Mouse (Mus musculus) neural tube, embryonic 14.5 days (tissue): ENCODE measurements around the gene Homer1. TPM values are rescaled to one million over a fixed set of nuclear protein-coding genes. Genes with fewer than 3 reads are reported as not detected.

ENCODE experiments used
- ATAC-seq: fragments of 200-750 bp; cut with Nextera tagmentation; 2 replicates; pipeline ENCODE4 v1.8.0; 2017; ENCODE audit warnings: low read depth, mild to moderate bottlenecking, moderate TSS enrichment, moderate library complexity
- H3K27ac ChIP-seq: fragments of 300-500 bp; sonication (generic); 2 replicates; pipeline ENCODE4 v1.5.1; 2014; ENCODE audit warnings: low read depth, mild to moderate bottlenecking, control low read depth, low read length, moderate library complexity, mixed read lengths
- H3K27me3 ChIP-seq: fragments of 300-500 bp; sonication (generic); 2 replicates; pipeline ENCODE4 v1.6.1; 2014; ENCODE audit warnings: low read length; ENCODE audit not compliant: control insufficient read depth, insufficient read depth
- H3K36me3 ChIP-seq: fragments of 300-500 bp; sonication (generic); 2 replicates; pipeline ENCODE4 v1.6.1; 2014; ENCODE audit warnings: low read length, mixed read lengths; ENCODE audit not compliant: control insufficient read depth, insufficient read depth
- H3K4me1 ChIP-seq: fragments of 300-500 bp; sonication (generic); 2 replicates; pipeline ENCODE4 v1.6.1; 2014; ENCODE audit warnings: low read length; ENCODE audit not compliant: control insufficient read depth, insufficient read depth
- H3K4me2 ChIP-seq: fragments of 300-500 bp; sonication (generic); 2 replicates; pipeline ENCODE4 v1.6.1; 2014; ENCODE audit warnings: mild to moderate bottlenecking, low read depth, low read length, control low read depth
- H3K4me3 ChIP-seq: fragments of 300-500 bp; sonication (generic); 2 replicates; pipeline ENCODE4 v1.5.1; 2014; ENCODE audit warnings: low read depth, low read length, control low read depth, mixed read lengths
- H3K9ac ChIP-seq: fragments of 300-500 bp; sonication (generic); replicated peaks from 2 replicates; pipeline ENCODE4 v1.6.1; 2014; ENCODE audit warnings: low read depth, mild to moderate bottlenecking, control low read depth, low read length, mixed read lengths
- H3K9me3 ChIP-seq: fragments of 300-500 bp; sonication (generic); 2 replicates; pipeline ENCODE4 v1.6.1; 2016; ENCODE audit warnings: low read length; ENCODE audit not compliant: control insufficient read depth
- WGBS: fragments of 180-500 bp; shearing (Covaris S2); extraction: QIAGEN DNeasy Blood & Tissue Kit; methylation state at CpG from one replicate; pipeline ENCODE4 v1.1.7; 2014; 5-methylcytosine and 5-hydroxymethylcytosine counted together
- polyA plus RNA-seq: library from polyadenylated mRNA; unstranded; fragments of >200 nt; fragmentation: Nextera tagmentation; extraction: Ambion mirVana; gene quantifications from 2 replicates; pipeline ENCODE4 v1.2.1, GENCODE M21; 2014

The Homer1 gene
- polyA plus RNA-seq, 1 experiment from 2014 or later, result 24.4 TPM

- Histone ChIP-seq H3K9ac (no peak overlapping the region), H3K4me1 (no peaks in the 10 kb centered on the region), H3K9me3 (no peaks in the 10 kb centered on the region), H3K4me2 (no peak overlapping the region), H3K36me3 (no peaks in the 10 kb centered on the region), H3K27me3 (no peaks in the 10 kb centered on the region), H3K27ac (no peak overlapping the region), H3K4me3 (no peak overlapping the region)
- ATAC-seq, result no peak
- WGBS, result 90% methylated on average over 1 of the region's 1 CpGs
These were observed 81.9 kb downstream of the Homer1 start for GRCm38 (mm10) chr13:93381301-93381700.

DNA sequence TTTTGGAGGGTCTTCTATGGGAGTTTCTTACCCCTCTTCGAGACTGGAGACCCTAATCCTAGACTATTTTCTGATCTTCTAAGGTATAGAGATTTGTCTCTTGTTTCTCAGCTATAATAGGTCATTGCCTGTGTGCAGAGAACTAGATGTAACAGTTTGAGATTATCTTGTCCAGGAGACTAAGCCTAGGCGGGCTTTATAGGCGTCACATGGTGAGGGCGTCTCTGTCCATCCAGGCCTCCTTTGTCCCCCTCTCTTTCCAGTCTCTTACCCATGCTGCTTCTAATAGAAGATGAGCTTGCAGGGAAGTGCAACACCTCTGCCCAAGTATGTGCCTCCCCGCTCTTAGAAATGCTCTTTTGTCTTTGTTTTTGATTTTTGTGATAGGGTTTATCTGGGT is 83.7 kb downstream of the Homer1 start:
- WGBS, result 94% methylated on average over 5 of the region's 5 CpGs

DNA sequence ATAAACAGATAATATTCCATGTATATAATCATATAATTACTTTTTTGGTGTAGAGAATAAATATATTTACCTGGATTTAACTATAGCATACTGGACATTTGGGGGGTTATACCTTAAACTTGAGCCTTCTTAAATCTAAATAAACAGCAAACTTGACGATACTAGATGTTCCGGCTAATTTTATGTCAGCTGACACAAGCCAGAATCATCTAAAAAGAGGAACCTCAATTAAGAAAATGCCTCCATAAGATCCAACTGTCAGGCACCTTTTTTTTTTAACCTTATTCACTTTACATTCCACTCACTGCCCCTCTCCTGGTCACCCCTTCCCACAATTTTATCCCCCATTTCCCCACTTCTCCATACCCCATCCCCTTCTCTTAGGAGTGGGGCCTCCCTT is 84.2 kb downstream of the Homer1 start:
- Histone ChIP-seq H3K9ac (no peak overlapping the region), H3K9me3 (no peaks in the 10 kb centered on the region), H3K4me2 (no peak overlapping the region), H3K27ac (no peak overlapping the region), H3K36me3 (no peaks in the 10 kb centered on the region), H3K4me3 (no peak overlapping the region), H3K27me3 (no peaks in the 10 kb centered on the region), H3K4me1 (no peaks in the 10 kb centered on the region)
- ATAC-seq, result no peak
- WGBS, result 91% methylated on average over 2 of the region's 2 CpGs

More for the DNA sequence above, 83.7 kb downstream of the Homer1 start:
- no peak overlapping the region for H3K9ac ChIP-seq
- no peaks in the 10 kb centered on the region for H3K9me3 ChIP-seq
- H3K27ac ChIP-seq, result no peak overlapping the region
- no peak overlapping the region for H3K4me2 ChIP-seq
- no peak for ATAC-seq
- H3K4me3 ChIP-seq, result no peak overlapping the region
- no peaks in the 10 kb centered on the region for H3K36me3 ChIP-seq
- no peaks in the 10 kb centered on the region for H3K4me1 ChIP-seq
- no peaks in the 10 kb centered on the region for H3K27me3 ChIP-seq

- Histone ChIP-seq H3K4me3 (no peak overlapping the region), H3K27ac (no peak overlapping the region), H3K4me2 (no peak overlapping the region), H3K4me1 (no peaks in the 10 kb centered on the region), H3K36me3 (no peaks in the 10 kb centered on the region), H3K9ac (no peak overlapping the region), H3K9me3 (no peaks in the 10 kb centered on the region), H3K27me3 (no peaks in the 10 kb centered on the region)
- no peak for ATAC-seq
- 70% methylated on average over 1 of the region's 1 CpGs for WGBS
These were observed 85.0 kb downstream of the Homer1 start for GRCm38 (mm10) chr13:93384481-93384880.

DNA sequence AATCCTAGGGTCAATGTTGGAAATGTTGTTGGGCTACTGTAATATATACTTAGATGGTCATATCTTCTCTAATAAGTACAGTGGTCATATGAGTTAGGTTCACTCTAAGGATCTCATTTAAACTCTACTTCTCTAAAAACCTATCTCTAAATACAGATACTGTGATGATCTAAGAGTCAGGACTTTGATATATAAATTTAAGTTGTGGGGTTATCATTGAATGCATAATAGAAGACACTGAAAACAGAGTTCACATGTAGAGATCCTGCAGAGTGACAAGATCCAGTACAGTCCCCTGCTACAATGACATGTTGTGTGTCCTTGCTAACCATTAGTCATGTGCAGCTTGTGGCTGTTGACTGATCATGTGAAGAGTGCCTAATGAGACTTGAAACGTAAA is 85.7 kb downstream of the Homer1 start:
- no peak overlapping the region for H3K9ac ChIP-seq
- H3K4me1 ChIP-seq, result no peaks in the 10 kb centered on the region
- H3K27me3 ChIP-seq, result no peaks in the 10 kb centered on the region
- no peaks in the 10 kb centered on the region for H3K36me3 ChIP-seq
- no peak for ATAC-seq
- H3K9me3 ChIP-seq, result no peaks in the 10 kb centered on the region
- no peak overlapping the region for H3K4me3 ChIP-seq
- 63% methylated on average over 1 of the region's 1 CpGs for WGBS
- no peak overlapping the region for H3K27ac ChIP-seq
- H3K4me2 ChIP-seq, result no peak overlapping the region

DNA sequence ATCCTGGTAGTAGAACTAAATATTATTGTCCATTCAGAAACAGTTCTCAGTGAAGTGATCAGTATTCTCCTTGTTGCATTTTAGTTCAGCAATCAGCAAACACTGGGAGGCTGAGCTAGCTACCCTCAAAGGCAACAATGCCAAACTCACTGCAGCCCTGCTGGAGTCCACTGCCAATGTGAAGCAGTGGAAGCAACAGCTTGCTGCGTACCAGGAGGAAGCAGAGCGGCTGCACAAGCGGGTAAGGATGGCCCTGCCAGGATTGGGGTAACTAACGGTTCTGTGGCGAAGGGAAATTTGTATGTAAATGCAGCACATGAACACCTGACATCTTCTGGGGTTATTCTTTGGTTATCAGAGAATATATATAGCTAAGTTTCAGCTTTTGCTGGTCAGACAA is 88.0 kb downstream of the Homer1 start:
- Histone ChIP-seq H3K4me3 (no peak overlapping the region), H3K4me2 (no peak overlapping the region), H3K4me1 (no peaks in the 10 kb centered on the region), H3K9me3 (no peaks in the 10 kb centered on the region), H3K36me3 (no peaks in the 10 kb centered on the region), H3K9ac (no peak overlapping the region), H3K27me3 (no peaks in the 10 kb centered on the region), H3K27ac (no peak overlapping the region)
- ATAC-seq, result no peak
- 74% methylated on average over 5 of the region's 5 CpGs for WGBS

DNA sequence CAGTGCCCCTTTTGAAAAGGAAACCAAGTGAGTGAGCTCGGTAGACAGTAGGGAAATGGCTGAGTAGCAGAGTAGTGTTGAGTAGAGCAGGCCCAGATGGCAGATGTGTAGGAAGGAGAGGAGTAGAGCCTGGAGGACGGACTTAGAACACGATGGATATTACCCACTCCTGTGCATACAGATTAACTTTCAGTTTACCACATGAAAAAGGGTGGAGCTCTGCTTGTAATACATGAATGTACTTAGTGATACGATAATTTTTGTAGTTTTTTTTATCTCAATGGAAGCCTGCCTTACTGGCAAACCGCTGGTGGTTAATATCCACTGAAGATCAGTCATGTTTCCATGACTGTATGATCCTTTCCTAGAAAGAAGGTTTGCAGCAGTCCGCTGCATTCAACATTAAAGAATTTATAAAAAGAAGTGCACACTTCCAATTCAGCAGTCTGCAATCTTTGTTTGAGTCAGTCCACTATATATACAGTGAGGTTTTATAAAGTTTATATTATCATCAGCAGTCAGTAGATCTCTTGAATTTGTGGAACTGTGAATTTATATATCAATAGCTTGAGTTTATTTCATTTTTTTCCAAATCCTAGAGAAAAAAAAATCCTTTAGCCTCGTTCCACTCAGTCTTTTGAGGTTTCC is 89.3 kb downstream of the Homer1 start:
- no peak overlapping the region for H3K4me2 ChIP-seq
- no peaks in the 10 kb centered on the region for H3K4me1 ChIP-seq
- H3K27ac ChIP-seq, result no peak overlapping the region
- H3K27me3 ChIP-seq, result no peaks in the 10 kb centered on the region
- ATAC-seq, result no peak
- no peak overlapping the region for H3K9ac ChIP-seq
- 75% methylated on average over 7 of the region's 7 CpGs for WGBS
- no peak overlapping the region for H3K4me3 ChIP-seq
- no peaks in the 10 kb centered on the region for H3K9me3 ChIP-seq
- no peaks in the 10 kb centered on the region for H3K36me3 ChIP-seq

GRCm38 (mm10) chr13:93389242-93389625 is 89.8 kb downstream of the Homer1 start:
- Histone ChIP-seq H3K4me1 (no peaks in the 10 kb centered on the region), H3K4me3 (no peak overlapping the region), H3K36me3 (no peaks in the 10 kb centered on the region; the same call in 1 of the 2 replicates), H3K27me3 (no peaks in the 10 kb centered on the region), H3K27ac (no peak overlapping the region), H3K9ac (no peak overlapping the region), H3K9me3 (no peaks in the 10 kb centered on the region), H3K4me2 (no peak overlapping the region)
- ATAC-seq, result no peak
- 40% methylated on average over 2 of the region's 2 CpGs for WGBS

GRCm38 (mm10) chr13:93399710-93400216 is 100.3 kb downstream of the Homer1 start:
- Histone ChIP-seq H3K36me3 (peaks cover 9% of the 10 kb centered on the region), H3K27me3 (no peaks in the 10 kb centered on the region), H3K4me3 (no peak overlapping the region), H3K9ac (no peak overlapping the region), H3K4me2 (no peak overlapping the region), H3K27ac (no peak overlapping the region), H3K4me1 (no peaks in the 10 kb centered on the region), H3K9me3 (no peaks in the 10 kb centered on the region)
- ATAC-seq, result no peak
- 92% methylated on average over 5 of the region's 5 CpGs for WGBS
